Mouse (Mus musculus) left cerebral cortex, adult 6 months (tissue): ENCODE data around the gene Scml4. TPM values are rescaled to one million over a fixed set of nuclear protein-coding genes. Genes with fewer than 3 reads are reported as not detected.

Source experiments
- long read RNA-seq, 2 experiments: library from polyadenylated mRNA; unstranded; transcript quantifications; one replicate each; pipeline ENCODE4 v2.0.0; 2019 to 2020
- polyA plus RNA-seq: library from polyadenylated mRNA; unstranded; fragments of <200 nt; fragmentation: Nextera tagmentation; gene quantifications from 2 replicates; pipeline ENCODE4 v1.2.3, GENCODE M21; 2021

Scml4 gene
- 0.34 and 0.78 TPM in 2 replicates for polyA plus RNA-seq
- long read RNA-seq, experiment 1, partial matches to known transcripts: 0 of 4 reads
- long read RNA-seq, experiment 1, other reads (novel, unspliced or antisense): 0 of 4 reads
- long read RNA-seq, experiment 2, full-length matches to known transcripts: 1 of 2 reads
- long read RNA-seq, experiment 2, partial matches to known transcripts: 1 of 2 reads
- long read RNA-seq, experiment 2, other reads (novel, unspliced or antisense): 0 of 2 reads

GRCm38 (mm10) chr10:42860159-42860911, at the start of gene Scml4:
Gene Scml4 (plus strand): TSS chr10:42860370.

Other genes with a start within 250 kb of the Scml4 start
- 4.9 and 5.9 TPM in 2 replicates for gene Sec63, start 98.9 kb upstream of the Scml4 start, polyA plus RNA-seq